Mouse (Mus musculus) stomach, embryonic 15.5 days (tissue): ENCODE data around the gene Casz1. TPM values are rescaled to one million over a fixed set of nuclear protein-coding genes. Genes with fewer than 3 reads are reported as not detected.

ENCODE experiments used
- ATAC-seq: fragments of 200-750 bp; cut with Nextera tagmentation; 2 replicates; pipeline ENCODE4 v1.8.0; 2017; ENCODE audit warnings: low read depth, moderate number of reproducible peaks, moderate TSS enrichment; ENCODE audit not compliant: insufficient read depth, low FRiP score
- H3K27ac ChIP-seq: fragments of 300-500 bp; sonication (generic); 2 replicates; pipeline ENCODE4 v1.5.1; 2015; ENCODE audit warnings: mild to moderate bottlenecking, inconsistent platforms
- H3K27me3 ChIP-seq: fragments of 300-500 bp; sonication (generic); replicated peaks from 2 replicates; pipeline ENCODE4 v1.6.1; 2015; ENCODE audit warnings: inconsistent platforms
- H3K36me3 ChIP-seq: fragments of 300-500 bp; sonication (generic); 2 replicates; pipeline ENCODE4 v1.6.1; 2015; ENCODE audit warnings: inconsistent platforms
- H3K4me1 ChIP-seq: fragments of 300-500 bp; sonication (generic); 2 replicates; pipeline ENCODE4 v1.6.1; 2015; ENCODE audit warnings: inconsistent platforms
- H3K4me2 ChIP-seq: fragments of 300-500 bp; sonication (generic); 2 replicates; pipeline ENCODE4 v1.6.1; 2015; ENCODE audit warnings: mild to moderate bottlenecking, inconsistent platforms
- H3K4me3 ChIP-seq: fragments of 300-500 bp; sonication (generic); replicated peaks from 2 replicates; pipeline ENCODE4 v1.5.1; 2015; ENCODE audit warnings: inconsistent platforms
- H3K9ac ChIP-seq: fragments of 300-500 bp; sonication (generic); 2 replicates; pipeline ENCODE4 v1.6.1; 2015; ENCODE audit warnings: inconsistent platforms
- H3K9me3 ChIP-seq: fragments of 300-500 bp; sonication (generic); 2 replicates; pipeline ENCODE4 v1.6.1; 2016; ENCODE audit warnings: inconsistent platforms
- WGBS: fragments of 180-500 bp; shearing (Covaris S2); methylation state at CpG from one replicate; pipeline ENCODE4 v1.1.7; 2015; 5-methylcytosine and 5-hydroxymethylcytosine counted together
- polyA plus RNA-seq: library from polyadenylated mRNA; unstranded; fragments of >200 nt; fragmentation: Nextera tagmentation; extraction: Ambion mirVana; gene quantifications from 2 replicates; pipeline ENCODE4 v1.2.1, GENCODE M21; 2015

The Casz1 gene
- polyA plus RNA-seq, 1 experiment from 2014 or later, result 8.9 TPM

DNA sequence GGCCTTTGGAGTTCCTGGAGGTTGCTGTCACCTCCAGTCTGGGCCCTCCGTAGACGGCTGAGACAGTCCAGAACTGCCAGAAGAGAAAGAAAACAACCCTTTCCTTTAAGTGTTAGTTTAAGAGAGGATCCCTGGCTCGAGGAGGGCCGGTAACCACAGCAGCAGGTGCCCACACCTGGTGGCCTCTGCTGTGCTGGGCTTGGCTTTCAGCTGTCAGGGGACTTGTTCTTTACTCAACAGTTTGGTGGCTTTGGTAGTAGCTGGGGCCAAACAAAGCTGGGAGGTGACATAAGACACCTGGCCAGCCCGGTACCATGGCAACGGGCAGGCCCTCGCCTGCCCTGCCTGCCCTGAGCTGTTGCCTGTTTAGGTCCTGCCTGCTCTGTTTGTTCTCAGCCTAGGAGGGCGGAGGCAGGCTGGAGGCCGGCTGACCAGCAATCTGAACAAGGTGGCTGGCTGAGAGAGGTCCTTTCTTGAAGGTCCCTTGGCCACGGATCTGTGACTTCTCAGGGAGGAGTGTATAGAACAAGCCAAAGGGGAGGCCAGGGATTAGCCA, 143.7 kb downstream of the Casz1 start:
- Histone ChIP-seq H3K36me3 (no peaks in the 10 kb centered on the region), H3K4me1 (peaks cover 50% of the 10 kb centered on the region), H3K4me2 (no peak overlapping the region), H3K27me3 (peaks cover 22% of the 10 kb centered on the region), H3K9me3 (no peaks in the 10 kb centered on the region), H3K27ac (peak overlapping the region; percentile 77), H3K4me3 (no peak overlapping the region), H3K9ac (no peak overlapping the region)
- peak; percentile 81 for ATAC-seq
- WGBS, result 21% methylated on average over 10 of the region's 10 CpGs

DNA sequence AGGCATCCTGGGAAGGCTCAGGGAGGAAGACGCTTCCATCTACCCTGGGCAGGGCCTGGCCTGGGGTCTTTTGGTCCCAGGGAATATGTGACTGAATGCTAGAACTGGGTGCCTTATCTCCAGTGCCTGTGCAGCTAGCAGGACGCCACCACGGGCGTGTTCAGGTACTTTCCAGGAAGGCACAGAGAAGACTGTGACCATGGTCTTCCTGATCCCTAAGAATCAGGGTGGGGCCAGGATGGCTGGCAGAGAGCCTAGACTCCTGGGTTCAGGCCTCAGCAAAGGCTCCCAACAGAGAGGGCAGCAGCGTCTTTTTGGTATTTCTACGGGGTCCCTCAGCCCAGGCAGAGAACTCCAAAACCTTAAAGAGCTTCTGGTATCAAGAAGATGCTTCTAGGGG, 146.3 kb downstream of the Casz1 start:
- no peak for ATAC-seq
- Histone ChIP-seq H3K9me3 (no peaks in the 10 kb centered on the region), H3K4me3 (no peak overlapping the region), H3K9ac (no peak overlapping the region), H3K4me2 (no peak overlapping the region), H3K27me3 (peaks cover 25% of the 10 kb centered on the region), H3K4me1 (peaks cover 55% of the 10 kb centered on the region), H3K27ac (peak overlapping the region; percentile 41; the same call in 1 of the 2 replicates), H3K36me3 (no peaks in the 10 kb centered on the region)
- 65% methylated on average over 6 of the region's 6 CpGs for WGBS

DNA sequence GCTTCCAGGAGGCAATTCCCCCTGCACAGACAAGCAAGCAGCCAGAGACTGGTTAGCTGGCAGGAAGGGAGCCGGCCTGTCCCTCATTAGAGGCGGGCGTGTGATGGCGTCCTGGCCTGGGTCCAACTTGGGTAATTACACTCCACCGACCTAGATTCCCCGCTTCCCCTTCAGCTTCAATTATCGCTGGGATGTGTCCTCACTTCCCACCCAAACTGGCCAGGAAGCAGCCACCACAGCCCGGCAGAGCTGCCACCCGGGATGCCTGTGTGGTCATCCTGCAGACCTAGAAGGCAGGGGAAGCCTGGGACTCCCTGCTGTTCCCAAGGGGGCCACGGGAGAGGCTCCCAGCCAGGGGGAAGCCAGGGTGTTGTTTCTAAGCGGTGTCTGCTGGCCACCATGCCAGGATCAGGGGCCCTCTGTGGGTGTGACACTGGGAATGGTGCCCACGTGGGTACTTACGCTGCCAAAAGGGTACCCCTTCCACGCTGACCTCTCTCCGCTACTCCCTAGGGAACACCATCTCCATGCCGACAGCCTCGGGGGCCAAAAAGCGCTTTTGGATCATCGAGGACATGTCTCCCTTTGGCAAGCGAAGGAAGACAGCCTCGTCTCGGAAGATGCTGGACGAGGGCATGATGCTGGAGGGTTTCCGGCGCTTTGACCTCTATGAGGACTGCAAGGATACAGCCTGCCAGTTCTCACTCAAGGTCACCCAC, 146.9 kb downstream of the Casz1 start:
- Histone ChIP-seq H3K27ac (peak overlapping the region; percentile 41; the same call in 1 of the 2 replicates), H3K9me3 (no peaks in the 10 kb centered on the region), H3K9ac (no peak overlapping the region), H3K4me2 (peak overlapping the region; percentile 52; the same call in 1 of the 2 replicates), H3K4me1 (peaks cover 54% of the 10 kb centered on the region), H3K4me3 (no peak overlapping the region; the same call in 1 of the 2 replicates), H3K27me3 (peaks cover 25% of the 10 kb centered on the region), H3K36me3 (no peaks in the 10 kb centered on the region)
- ATAC-seq, result no peak
- WGBS, result 58% methylated on average over 25 of the region's 25 CpGs

DNA sequence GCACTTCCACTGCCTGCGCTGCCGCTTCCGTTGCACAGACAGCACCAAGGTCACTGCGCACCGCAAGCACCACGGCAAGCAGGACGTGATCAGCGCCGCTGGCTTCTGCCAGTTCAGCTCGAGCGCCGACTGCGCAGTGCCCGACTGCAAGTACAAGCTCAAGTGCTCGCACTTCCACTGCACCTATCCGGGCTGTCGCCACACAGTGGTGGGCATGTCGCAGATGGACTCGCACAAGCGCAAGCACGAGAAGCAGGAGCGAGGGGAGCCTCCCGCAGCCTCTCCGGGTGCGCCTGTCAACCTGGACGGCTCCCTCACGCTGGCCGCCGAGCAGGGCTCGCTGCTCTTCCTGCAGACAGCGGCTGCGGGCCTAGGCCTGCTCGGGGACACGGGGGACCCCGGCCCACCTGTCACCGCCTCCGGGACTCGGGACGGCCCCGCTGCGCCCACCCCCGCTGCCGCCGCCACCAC, 147.6 kb downstream of the Casz1 start:
- Histone ChIP-seq H3K27me3 (peaks cover 25% of the 10 kb centered on the region), H3K4me3 (peak overlapping the region; percentile 21), H3K9me3 (no peaks in the 10 kb centered on the region), H3K4me1 (peaks cover 55% of the 10 kb centered on the region), H3K36me3 (no peaks in the 10 kb centered on the region), H3K4me2 (peak overlapping the region; percentile 52), H3K27ac (no peak overlapping the region), H3K9ac (no peak overlapping the region)
- ATAC-seq, result no peak
- 20% methylated on average over 43 of the region's 44 CpGs for WGBS

DNA sequence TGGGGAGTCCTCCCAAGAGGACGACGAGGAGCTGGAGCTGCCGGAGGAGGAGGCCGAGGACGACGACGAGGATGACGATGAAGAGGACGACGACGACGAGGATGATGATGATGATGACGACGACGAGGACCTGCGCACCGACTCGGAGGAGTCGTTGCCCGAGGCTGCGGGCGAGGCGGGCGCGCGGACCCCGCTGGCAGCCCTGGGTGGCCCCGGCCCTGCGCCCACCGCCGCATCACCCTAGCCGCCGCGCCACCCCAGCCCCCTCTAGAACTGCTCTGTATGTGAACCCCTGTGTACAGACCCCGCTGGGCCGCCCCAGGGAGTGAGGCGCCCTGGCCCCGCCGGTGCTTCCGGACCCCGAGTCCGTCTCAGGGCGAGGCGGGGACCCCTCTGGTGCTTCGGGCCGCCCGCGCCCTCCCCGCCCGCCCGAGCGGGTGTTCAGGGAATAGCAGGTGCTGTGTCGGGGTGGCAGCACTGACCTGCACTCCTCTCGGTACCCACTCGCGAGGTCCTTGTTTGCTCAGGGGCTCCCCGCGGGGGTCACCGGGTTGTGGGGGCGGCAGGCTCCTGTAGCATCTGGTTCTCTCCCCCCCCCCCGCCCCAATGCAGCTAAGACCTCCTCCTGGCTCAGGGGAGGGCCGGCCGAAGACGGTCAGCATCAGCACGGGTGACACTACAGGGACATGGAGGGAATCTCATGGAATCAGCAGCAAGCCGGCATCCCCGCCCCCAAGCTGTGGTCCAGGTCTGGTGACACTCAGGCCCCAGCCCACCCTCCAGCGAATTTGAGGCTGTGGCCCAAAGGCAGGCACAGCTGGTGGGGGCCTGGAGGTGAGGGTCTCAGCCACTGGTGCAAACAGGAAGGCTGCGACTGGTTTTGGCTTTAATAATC, 148.3 kb downstream of the Casz1 start:
- no peak overlapping the region for H3K27ac ChIP-seq
- peak overlapping the region; percentile 52 for H3K4me2 ChIP-seq
- H3K4me1 ChIP-seq, result peaks cover 48% of the 10 kb centered on the region
- peaks cover 25% of the 10 kb centered on the region for H3K27me3 ChIP-seq
- no peak for ATAC-seq
- no peaks in the 10 kb centered on the region for H3K36me3 ChIP-seq
- H3K4me3 ChIP-seq, result peak overlapping the region; percentile 21
- no peaks in the 10 kb centered on the region for H3K9me3 ChIP-seq
- H3K9ac ChIP-seq, result no peak overlapping the region
- WGBS, result 18% methylated on average over 59 of the region's 69 CpGs

DNA sequence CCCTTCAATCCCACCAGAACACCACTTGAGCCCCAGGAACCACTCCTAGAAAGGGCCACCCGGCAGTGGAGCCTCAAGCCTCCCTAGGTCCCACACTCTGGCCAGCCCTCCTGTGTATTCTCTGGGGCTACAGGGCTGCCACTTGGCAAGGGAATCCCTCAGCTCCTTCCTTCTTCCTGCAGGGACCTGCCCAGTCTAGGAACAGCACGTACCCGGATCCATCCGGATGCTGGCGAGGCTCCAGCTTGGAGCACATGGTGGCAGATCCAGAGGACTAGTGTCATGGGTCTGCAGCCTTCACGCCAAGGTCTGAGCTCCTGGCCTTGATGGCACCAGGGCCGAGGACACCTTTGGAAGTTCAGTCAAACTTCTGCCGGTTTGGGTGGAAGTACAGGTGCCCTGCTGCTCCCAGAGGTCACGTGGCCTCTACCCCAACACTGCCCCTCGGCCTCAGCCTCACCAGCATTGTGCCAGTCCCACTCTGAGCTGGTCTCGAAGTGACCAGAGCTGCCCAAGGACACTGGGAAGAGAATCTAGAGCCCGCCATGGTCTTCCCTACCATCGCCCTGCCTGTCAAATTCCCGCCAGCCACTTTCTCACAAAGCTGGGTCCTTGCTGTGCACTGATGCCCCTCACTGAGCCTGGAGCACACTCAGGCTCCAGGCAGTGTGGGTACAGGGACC, 151.0 kb downstream of the Casz1 start:
- Histone ChIP-seq H3K4me3 (no peak overlapping the region), H3K4me2 (no peak overlapping the region), H3K4me1 (peaks cover 41% of the 10 kb centered on the region), H3K9ac (no peak overlapping the region), H3K27me3 (peaks cover 25% of the 10 kb centered on the region), H3K9me3 (no peaks in the 10 kb centered on the region), H3K27ac (peak overlapping the region; percentile 54), H3K36me3 (no peaks in the 10 kb centered on the region)
- 80% methylated on average over 14 of the region's 14 CpGs for WGBS
- no peak for ATAC-seq

DNA sequence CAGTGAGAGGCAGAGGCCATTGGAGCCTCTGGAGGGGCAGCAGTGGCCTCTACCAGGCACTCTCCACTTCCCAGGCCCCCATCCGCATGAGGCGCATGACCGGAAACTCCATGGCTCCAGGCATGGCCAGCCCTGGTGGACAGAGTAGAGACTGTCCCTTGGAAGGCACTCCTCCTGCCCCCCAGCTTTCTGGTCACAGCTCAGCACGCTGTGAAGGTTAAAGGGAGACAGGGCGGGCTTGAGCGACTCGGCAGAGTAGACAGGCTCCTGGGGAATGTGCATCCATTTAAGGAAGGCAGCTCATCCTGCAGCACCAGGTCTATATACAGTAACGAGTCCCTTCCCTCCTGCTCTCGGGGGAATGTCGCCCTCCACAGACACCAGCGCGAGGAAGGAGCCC, 155.8 kb downstream of the Casz1 start:
- Histone ChIP-seq H3K4me2 (no peak overlapping the region), H3K4me1 (peaks cover 16% of the 10 kb centered on the region), H3K4me3 (no peak overlapping the region), H3K27ac (peak overlapping the region; percentile 70), H3K27me3 (no peaks in the 10 kb centered on the region), H3K9ac (no peak overlapping the region), H3K9me3 (no peaks in the 10 kb centered on the region), H3K36me3 (no peaks in the 10 kb centered on the region)
- ATAC-seq, result peak; percentile 7; the same call in 1 of the 2 replicates
- 69% methylated on average over 12 of the region's 12 CpGs for WGBS

DNA sequence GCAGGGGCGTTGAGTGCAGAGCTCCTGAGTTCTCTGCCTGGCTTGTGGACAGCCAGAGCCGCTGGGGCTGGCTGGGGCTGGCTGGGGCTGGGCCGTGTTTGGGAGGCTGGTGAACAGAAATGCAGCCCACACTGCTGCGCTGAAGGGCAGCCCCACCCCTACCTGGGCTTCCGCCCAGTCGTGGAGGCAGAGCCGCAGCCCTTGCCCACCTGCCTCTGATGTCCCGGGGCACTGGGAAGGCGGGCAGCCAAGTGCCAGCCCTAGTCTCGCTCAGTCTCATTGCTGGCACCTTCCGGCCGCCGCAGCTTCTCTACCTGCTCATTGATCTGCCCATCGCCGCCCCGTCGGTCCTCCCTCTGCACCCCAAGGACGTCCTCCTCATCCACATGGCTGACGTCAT, 156.9 kb downstream of the Casz1 start:
- Histone ChIP-seq H3K27ac (no peak overlapping the region), H3K4me3 (no peak overlapping the region), H3K27me3 (no peaks in the 10 kb centered on the region), H3K9me3 (no peaks in the 10 kb centered on the region), H3K9ac (no peak overlapping the region), H3K4me1 (peaks cover 7% of the 10 kb centered on the region; the same call in 1 of the 2 replicates), H3K36me3 (no peaks in the 10 kb centered on the region), H3K4me2 (no peak overlapping the region)
- 91% methylated on average over 19 of the region's 19 CpGs for WGBS
- ATAC-seq, result no peak

DNA sequence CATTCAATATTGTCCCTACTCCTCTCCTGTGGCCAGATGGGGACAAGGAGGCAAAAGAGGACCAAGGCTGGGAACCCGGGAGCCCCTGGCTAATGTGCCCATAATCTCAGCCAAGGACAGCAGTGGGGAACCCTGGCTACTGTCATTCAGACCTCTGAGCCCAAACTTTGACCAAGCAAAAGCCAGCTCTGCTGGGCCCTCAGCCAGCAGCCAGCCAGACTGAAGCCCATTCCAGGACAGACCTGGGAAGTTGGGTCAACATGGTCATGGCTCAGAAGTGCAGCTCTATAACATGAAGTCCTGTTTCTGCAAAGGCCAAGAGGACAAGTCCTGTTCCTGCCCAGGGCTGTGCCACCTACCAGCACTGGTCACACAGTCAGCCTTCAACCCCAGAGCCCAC, 157.9 kb downstream of the Casz1 start:
- Histone ChIP-seq H3K9me3 (no peaks in the 10 kb centered on the region), H3K27ac (no peak overlapping the region), H3K27me3 (no peaks in the 10 kb centered on the region), H3K36me3 (no peaks in the 10 kb centered on the region), H3K4me1 (0 out of 2 replicates have a peak, but pooled peaks cover 5% of the 10 kb centered on the region), H3K4me3 (no peak overlapping the region), H3K9ac (no peak overlapping the region), H3K4me2 (no peak overlapping the region)
- ATAC-seq, result no peak
- 84% methylated on average over 1 of the region's 1 CpGs for WGBS

DNA sequence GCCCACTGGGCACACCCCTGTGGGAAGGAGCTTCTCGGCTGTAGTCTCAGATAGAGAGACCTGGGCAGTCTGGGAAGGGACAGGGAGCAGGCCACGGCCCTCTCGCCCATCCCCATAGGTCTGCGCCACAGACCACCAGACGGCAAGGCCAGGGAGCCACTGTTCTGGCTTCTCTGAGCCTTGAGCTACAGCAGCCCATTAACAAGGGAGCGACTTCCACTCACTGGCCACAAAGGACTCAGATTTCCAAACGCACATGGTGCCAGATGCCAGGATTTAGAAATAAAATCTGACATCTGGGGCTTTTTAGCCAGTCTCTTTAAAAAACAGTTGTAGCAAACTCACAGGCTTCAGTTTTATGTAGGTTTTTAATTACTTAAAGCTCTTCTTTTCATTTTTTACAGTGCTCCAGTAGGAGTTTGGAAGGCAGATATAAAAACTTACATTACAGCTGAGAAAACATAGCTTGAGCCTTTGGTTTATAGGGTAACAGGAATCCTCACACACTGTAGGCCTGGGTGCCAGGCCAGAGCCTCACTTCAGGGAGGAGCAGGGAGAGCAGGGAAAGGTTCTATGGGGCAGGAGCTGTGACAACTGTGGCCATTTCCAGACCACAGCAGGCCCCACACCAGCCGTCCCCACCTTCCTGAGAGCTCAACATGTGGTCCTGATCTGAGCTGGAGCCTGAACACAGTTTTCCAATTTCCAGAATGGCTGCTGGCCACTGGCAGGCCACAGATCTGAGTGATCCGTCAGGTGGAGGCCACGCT, 160.5 kb downstream of the Casz1 start:
- peaks cover 13% of the 10 kb centered on the region for H3K4me1 ChIP-seq
- no peaks in the 10 kb centered on the region for H3K36me3 ChIP-seq
- no peak overlapping the region for H3K4me3 ChIP-seq
- no peak overlapping the region for H3K9ac ChIP-seq
- no peaks in the 10 kb centered on the region for H3K27me3 ChIP-seq
- WGBS, result 82% methylated on average over 10 of the region's 10 CpGs
- H3K9me3 ChIP-seq, result no peaks in the 10 kb centered on the region
- H3K4me2 ChIP-seq, result no peak overlapping the region
- ATAC-seq, result no peak
- H3K27ac ChIP-seq, result no peak overlapping the region

DNA sequence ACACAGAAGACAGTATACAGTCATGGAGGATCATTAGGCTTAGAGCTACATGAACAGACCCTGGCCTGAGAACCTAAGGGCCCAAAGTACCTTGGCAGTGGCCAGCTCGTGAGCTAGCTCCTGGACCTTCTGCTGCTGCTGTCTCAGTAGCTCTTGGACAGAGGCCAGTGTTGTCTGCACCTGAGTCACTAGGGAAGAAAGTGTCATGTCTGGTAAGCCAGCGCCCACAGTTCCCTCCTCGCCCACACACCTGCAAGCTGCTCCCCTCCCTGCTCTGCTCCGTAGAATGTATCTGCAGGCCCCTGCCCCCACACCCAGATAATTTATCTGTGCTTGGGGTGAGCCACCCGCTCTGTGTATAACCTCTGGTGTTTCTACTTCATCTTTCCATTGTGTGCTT, 161.9 kb downstream of the Casz1 start:
- Histone ChIP-seq H3K9ac (no peak overlapping the region), H3K9me3 (no peaks in the 10 kb centered on the region), H3K4me3 (no peak overlapping the region), H3K36me3 (no peaks in the 10 kb centered on the region), H3K27ac (no peak overlapping the region), H3K4me2 (no peak overlapping the region), H3K4me1 (peaks cover 20% of the 10 kb centered on the region), H3K27me3 (no peaks in the 10 kb centered on the region)
- 76% methylated on average over 5 of the region's 5 CpGs for WGBS
- no peak for ATAC-seq
